Mouse (Mus musculus) kidney, postnatal 25 days (tissue): ENCODE measurements around the gene Tiparp.

Experiments used
- DNase-seq, 2 experiments: peaks; one replicate each; pipeline ENCODE4 v3.0.0; 2021; ENCODE audit warnings: mixed read lengths in 2 of 2

Tiparp gene

GRCm38 (mm10) chr3:65585823-65586482 is 57.7 kb downstream of the Tiparp start:
- no peak for DNase-seq

GRCm38 (mm10) chr3:65586483-65586905 is 58.3 kb downstream of the Tiparp start:
- peak; percentile 52 to 70 for DNase-seq

- DNase-seq = no peak
Measured at GRCm38 (mm10) chr3:65586966-65587365, 58.8 kb downstream of the Tiparp start.

- no peak for DNase-seq
Measured at GRCm38 (mm10) chr3:65588424-65588823, 60.2 kb downstream of the Tiparp start.

- no peak for DNase-seq
Measured at GRCm38 (mm10) chr3:65592850-65593249, 64.6 kb downstream of the Tiparp start.

- no peak for DNase-seq
Measured at GRCm38 (mm10) chr3:65594493-65594892, 66.3 kb downstream of the Tiparp start.

- DNase-seq = no peak
Measured at GRCm38 (mm10) chr3:65595196-65595595, 67.0 kb downstream of the Tiparp start.

GRCm38 (mm10) chr3:65598071-65598830 is 70.0 kb downstream of the Tiparp start:
- peak in 1 of 2 experiments; percentile 40 for DNase-seq

GRCm38 (mm10) chr3:65599151-65599550 is 70.9 kb downstream of the Tiparp start:
- no peak for DNase-seq

- no peak for DNase-seq
Measured at GRCm38 (mm10) chr3:65601291-65602050, 73.3 kb downstream of the Tiparp start.

- no peak for DNase-seq
Measured at GRCm38 (mm10) chr3:65603392-65604055, 75.3 kb downstream of the Tiparp start.
